Mouse (Mus musculus) kidney, embryonic 14.5 days (tissue): ENCODE results near the gene 4930402F06Rik. TPM values are rescaled to one million over a fixed set of nuclear protein-coding genes. Genes with fewer than 3 reads are reported as not detected.

Source experiments
- ATAC-seq: fragments of 200-750 bp; cut with Nextera tagmentation; 2 replicates; pipeline ENCODE4 v1.8.0; 2017; ENCODE audit warnings: moderate number of reproducible peaks, mild to moderate bottlenecking, moderate TSS enrichment, moderate library complexity; ENCODE audit not compliant: low FRiP score, low TSS enrichment
- H3K27ac ChIP-seq: fragments of 300-500 bp; sonication (generic); 2 replicates; pipeline ENCODE4 v1.5.1; 2014; ENCODE audit warnings: low read depth, mild to moderate bottlenecking, low read length, moderate library complexity, mixed read lengths
- H3K27me3 ChIP-seq: fragments of 300-500 bp; sonication (generic); 2 replicates; pipeline ENCODE4 v1.6.1; 2014; ENCODE audit warnings: mild to moderate bottlenecking, low read length; ENCODE audit not compliant: control insufficient read depth, insufficient read depth
- H3K36me3 ChIP-seq: fragments of 300-500 bp; sonication (generic); 2 replicates; pipeline ENCODE4 v1.6.1; 2014; ENCODE audit warnings: low read length, mixed read lengths; ENCODE audit not compliant: control insufficient read depth, insufficient read depth
- H3K4me1 ChIP-seq: fragments of 300-500 bp; sonication (generic); 2 replicates; pipeline ENCODE4 v1.6.1; 2014; ENCODE audit warnings: low read length, mixed read lengths; ENCODE audit not compliant: control insufficient read depth, insufficient read depth
- H3K4me2 ChIP-seq: fragments of 300-500 bp; sonication (generic); replicated peaks from 2 replicates; pipeline ENCODE4 v1.6.1; 2014; ENCODE audit warnings: low read depth, mild to moderate bottlenecking, low read length
- H3K4me3 ChIP-seq: fragments of 300-500 bp; sonication (generic); 2 replicates; pipeline ENCODE4 v1.5.1; 2014; ENCODE audit warnings: mild to moderate bottlenecking, low read length
- H3K9ac ChIP-seq: fragments of 300-500 bp; sonication (generic); 2 replicates; pipeline ENCODE4 v1.6.1; 2014; ENCODE audit warnings: low read depth, mild to moderate bottlenecking, low read length, moderate library complexity
- H3K9me3 ChIP-seq: fragments of 300-500 bp; sonication (generic); 2 replicates; pipeline ENCODE4 v1.6.1; 2016; ENCODE audit warnings: low read length; ENCODE audit not compliant: control insufficient read depth
- WGBS: fragments of 180-500 bp; shearing (Covaris S2); extraction: QIAGEN DNeasy Blood & Tissue Kit; methylation state at CpG from one replicate; pipeline ENCODE4 v1.1.7; 2014; 5-methylcytosine and 5-hydroxymethylcytosine counted together
- polyA plus RNA-seq: library from polyadenylated mRNA; unstranded; fragments of >200 nt; fragmentation: Nextera tagmentation; extraction: Ambion mirVana; gene quantifications from 2 replicates; pipeline ENCODE4 v1.2.1, GENCODE M21; 2014

The 4930402F06Rik gene
- polyA plus RNA-seq, 1 experiment from 2014 or later = not detected

DNA sequence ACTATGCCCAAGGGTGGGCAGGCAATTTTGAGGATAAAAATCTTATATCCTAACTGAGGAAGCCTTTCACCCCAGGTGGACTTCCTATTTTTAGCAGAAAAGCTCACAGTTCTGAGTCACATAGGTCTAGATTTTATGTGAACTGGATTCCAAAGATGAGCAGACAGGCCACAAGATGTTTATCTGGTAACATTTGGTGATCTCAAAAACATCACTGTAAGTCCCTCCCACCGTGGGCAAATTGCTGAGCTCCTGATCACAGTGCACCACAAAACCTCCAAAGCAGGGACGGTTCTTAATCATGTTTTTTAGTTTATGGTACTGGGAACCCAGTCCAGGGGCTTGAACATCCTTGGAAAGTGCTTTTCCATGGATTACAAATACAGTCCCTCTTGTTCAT is 67.9 kb downstream of the 4930402F06Rik start:
- no peaks in the 10 kb centered on the region for H3K4me1 ChIP-seq
- H3K4me3 ChIP-seq = no peak overlapping the region
- no peaks in the 10 kb centered on the region for H3K27me3 ChIP-seq
- WGBS = 87% methylated on average over 2 of the region's 2 CpGs
- no peak overlapping the region for H3K9ac ChIP-seq
- no peak for ATAC-seq
- no peak overlapping the region for H3K4me2 ChIP-seq
- H3K27ac ChIP-seq = no peak overlapping the region
- H3K9me3 ChIP-seq = no peaks in the 10 kb centered on the region
- H3K36me3 ChIP-seq = no peaks in the 10 kb centered on the region

DNA sequence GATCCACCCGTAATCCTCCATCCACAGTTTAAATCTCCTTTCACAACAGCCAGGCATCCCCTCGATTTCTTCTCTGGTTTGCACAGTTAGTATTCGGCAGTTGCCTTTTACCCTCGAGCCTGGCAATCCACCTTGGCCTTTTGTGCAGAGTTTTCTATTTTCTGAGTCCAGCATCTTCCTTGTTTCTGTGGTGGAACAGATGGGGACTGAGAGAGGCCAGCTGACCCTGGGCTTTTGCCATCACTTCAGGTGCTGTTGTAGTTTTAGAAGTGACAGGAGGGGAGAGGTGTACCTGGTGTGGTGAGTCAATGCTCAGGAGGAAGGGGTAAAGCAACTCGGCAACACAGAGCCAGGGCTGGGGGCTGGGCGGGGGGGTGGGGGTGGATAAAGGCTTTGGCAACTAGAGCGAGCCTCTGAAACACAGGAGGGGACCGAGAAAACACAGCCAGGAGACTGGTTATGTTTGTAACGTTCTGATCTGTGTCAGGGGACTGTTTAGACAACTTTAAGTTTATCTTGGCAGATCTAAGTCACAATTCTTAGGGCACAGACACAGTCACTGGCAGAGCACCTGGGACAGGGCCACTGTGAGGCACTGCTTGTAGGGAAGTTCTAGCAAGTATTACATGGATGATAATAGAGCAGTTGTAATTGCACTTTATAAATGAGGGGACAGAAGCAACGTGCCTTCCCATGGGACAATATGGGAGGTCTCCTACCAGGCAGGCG is 68.7 kb downstream of the 4930402F06Rik start:
- Histone ChIP-seq H3K36me3 (no peaks in the 10 kb centered on the region), H3K4me1 (no peaks in the 10 kb centered on the region), H3K4me3 (no peak overlapping the region), H3K27ac (no peak overlapping the region), H3K9ac (no peak overlapping the region), H3K9me3 (no peaks in the 10 kb centered on the region), H3K27me3 (no peaks in the 10 kb centered on the region), H3K4me2 (no peak overlapping the region)
- ATAC-seq = no peak
- WGBS = 54% methylated on average over 11 of the region's 11 CpGs

DNA sequence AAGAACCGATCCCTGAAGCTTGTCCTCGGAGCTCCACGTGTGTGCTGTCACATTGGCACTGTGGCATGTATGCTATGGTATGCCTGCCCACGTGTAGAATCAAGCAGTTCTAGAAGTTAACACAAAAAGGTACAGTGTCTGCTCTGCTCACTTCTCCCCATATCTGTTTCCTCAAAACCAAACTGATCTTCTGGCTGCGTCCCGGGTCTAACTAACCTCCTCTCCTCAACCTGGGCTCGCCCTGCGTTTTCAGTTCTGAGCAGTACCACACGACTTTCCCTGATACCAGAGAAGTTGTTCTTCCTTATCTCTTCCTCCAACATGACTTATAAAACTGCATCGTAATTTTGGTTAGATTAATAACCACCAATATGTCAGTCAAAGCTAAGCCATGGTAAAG is 69.4 kb downstream of the 4930402F06Rik start:
- H3K9ac ChIP-seq = no peak overlapping the region
- ATAC-seq = no peak

DNA sequence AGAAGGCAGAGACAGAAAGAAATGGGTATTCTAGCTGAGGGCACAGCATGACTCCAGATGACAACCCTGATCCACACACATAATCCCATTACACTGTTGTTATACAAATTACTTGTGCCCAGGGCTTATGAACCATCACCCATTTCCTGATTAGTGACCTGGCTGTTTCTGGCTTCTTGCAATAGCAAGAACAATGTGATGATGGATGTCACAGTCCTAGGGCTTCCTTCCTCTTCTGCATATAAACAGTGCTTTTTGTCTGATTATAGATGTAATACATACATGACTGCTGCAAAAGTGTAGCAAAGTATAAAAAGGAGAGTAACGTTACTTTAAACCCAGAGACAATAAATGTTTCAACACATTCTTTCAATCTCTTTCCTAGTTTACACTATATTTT is 70.0 kb downstream of the 4930402F06Rik start:
- H3K4me2 ChIP-seq = no peak overlapping the region
- no peak for ATAC-seq
- 52% methylated on average over 1 of the region's 1 CpGs for whole genome bisulfite sequencing
- no peaks in the 10 kb centered on the region for H3K4me1 ChIP-seq
- H3K9ac ChIP-seq = no peak overlapping the region
- 0 out of 2 replicates have a peak, but pooled peaks cover under 1% of the 10 kb centered on the region for H3K36me3 ChIP-seq
- H3K4me3 ChIP-seq = no peak overlapping the region
- H3K27me3 ChIP-seq = no peaks in the 10 kb centered on the region
- H3K9me3 ChIP-seq = no peaks in the 10 kb centered on the region
- H3K27ac ChIP-seq = no peak overlapping the region

More for the DNA sequence above, 69.4 kb downstream of the 4930402F06Rik start:
- no peak overlapping the region for H3K4me3 ChIP-seq
- H3K27ac ChIP-seq = no peak overlapping the region
- H3K4me2 ChIP-seq = no peak overlapping the region
- WGBS = 69% methylated on average over 10 of the region's 10 CpGs
- no peaks in the 10 kb centered on the region for H3K27me3 ChIP-seq
- no peaks in the 10 kb centered on the region for H3K9me3 ChIP-seq
- no peaks in the 10 kb centered on the region for H3K36me3 ChIP-seq
- no peaks in the 10 kb centered on the region for H3K4me1 ChIP-seq

DNA sequence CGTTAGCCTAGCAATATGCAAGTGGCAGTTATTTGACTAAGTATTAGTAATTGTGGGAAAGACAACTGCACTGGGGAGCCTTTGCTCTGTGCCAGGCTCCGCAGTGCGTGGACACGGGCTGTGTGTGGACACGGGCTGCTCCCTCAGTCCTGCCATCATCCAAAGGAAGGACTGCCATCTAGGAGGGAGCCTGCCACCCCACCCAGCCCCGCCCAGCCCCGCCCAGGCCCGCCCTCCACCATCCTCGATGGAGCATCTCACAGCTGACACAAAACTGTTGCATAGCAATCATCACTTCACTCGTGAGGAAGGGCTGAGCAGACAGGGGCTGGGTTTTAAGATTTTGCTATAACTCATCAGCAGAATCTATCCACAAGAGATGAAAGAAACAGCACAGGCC is 71.0 kb downstream of the 4930402F06Rik start:
- Histone ChIP-seq H3K4me1 (no peaks in the 10 kb centered on the region), H3K27ac (no peak overlapping the region), H3K9ac (no peak overlapping the region), H3K27me3 (no peaks in the 10 kb centered on the region), H3K9me3 (no peaks in the 10 kb centered on the region), H3K4me2 (no peak overlapping the region), H3K4me3 (no peak overlapping the region), H3K36me3 (0 out of 2 replicates have a peak, but pooled peaks cover 2% of the 10 kb centered on the region)
- ATAC-seq = no peak
- WGBS = 64% methylated on average over 10 of the region's 10 CpGs

Other genes starting within 250 kb of the 4930402F06Rik start
- gene Rab14, start 196.1 kb downstream of the 4930402F06Rik start, polyA plus RNA-seq = 308 and 329 TPM in 2 replicates
- gene Gsn, start 140.8 kb downstream of the 4930402F06Rik start, polyA plus RNA-seq = 57.6 and 84.2 TPM in 2 replicates
- gene Stom, start 60.2 kb downstream of the 4930402F06Rik start, polyA plus RNA-seq = 10.8 and 18.8 TPM in 2 replicates
- gene 4930568D16Rik, start 29.4 kb downstream of the 4930402F06Rik start, polyA plus RNA-seq = not detected in 2 replicates
- 10.3 and 21.5 TPM in 2 replicates for gene Ggta1, start 66.1 kb upstream of the 4930402F06Rik start, polyA plus RNA-seq
- gene Dab2ip, start 161.1 kb upstream of the 4930402F06Rik start, polyA plus RNA-seq = 36.0 and 42.4 TPM in 2 replicates